10 mouse cellular contexts compared by ENCODE assay signal in the genomic region with DNA sequence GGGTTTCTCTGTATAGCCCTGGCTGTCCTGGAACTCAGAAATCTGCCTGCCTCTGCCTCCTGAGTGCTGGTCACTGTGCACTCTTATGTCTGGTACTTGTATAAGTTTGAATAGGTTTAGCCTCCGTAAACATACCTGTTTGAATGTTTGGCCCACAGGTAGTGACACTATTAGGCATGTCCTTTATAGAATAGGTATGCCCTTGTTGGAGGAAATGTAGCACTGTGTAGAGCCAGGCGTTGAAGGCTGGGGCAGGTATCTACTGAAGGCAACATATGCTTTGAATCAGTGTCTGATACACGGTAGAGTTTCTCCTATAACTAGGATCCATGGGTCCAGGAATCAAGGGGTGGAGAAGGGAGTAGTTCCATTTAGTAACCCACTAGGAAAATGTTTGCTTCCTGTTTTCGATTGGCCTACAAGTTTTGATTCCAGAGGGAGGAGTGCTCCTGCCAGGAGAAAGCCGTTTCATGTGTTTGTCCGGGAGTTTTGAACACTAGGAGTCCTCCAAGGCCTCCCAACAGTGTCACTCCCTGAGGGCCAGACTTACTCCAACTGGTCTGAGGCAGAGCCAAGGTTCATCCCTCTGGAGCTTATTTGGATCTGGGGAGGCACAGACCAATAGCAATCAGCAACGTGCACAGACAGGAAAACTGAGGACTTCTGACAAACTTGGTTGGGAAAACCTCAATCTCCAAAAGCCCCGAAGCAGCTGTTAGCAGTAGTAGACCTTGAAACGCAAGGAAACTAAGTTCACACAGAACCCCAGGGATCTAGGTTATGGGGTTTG. TPM values are rescaled to one million over a fixed set of nuclear protein-coding genes. Genes with fewer than 3 reads are reported as not detected.
A peak's percentile ranks its signal among the peaks of the same experiment; 100 is the strongest.
DNase-seq lines count a peak whose midpoint lies in the region; ATAC-seq and TF ChIP-seq lines count a peak whose summit lies in the region.
"Had no signal": no experiment of that assay in that cellular context is flagged by ENCODE, and none has a peak within 500 bp of the region (broad histone marks: within the 10 kb centered on the region; RNA-seq: fewer than 3 reads in every experiment).

No protein-coding gene starts in this region.

- H3K4me2 ChIP-seq in heart, embryonic 11.5 days = no peak overlapping the region
- H3K4me2 ChIP-seq in neural tube, embryonic 14.5 days (ENCODE audit: low read depth, low read length) = no peak overlapping the region
- no peak overlapping the region for H3K4me2 ChIP-seq in midbrain, postnatal 0 days (ENCODE audit: low read depth, low read length, poor library complexity, severe bottlenecking)
- H3K4me2 ChIP-seq: stomach, embryonic 15.5 days had no signal

- H3K4me1 ChIP-seq in heart, embryonic 11.5 days (ENCODE audit: control insufficient read depth, insufficient read depth, low read length) = no peaks in the 10 kb centered on the region
- no peaks in the 10 kb centered on the region for H3K4me1 ChIP-seq in neural tube, embryonic 14.5 days (ENCODE audit: control insufficient read depth, insufficient read depth, low read length)
- H3K4me1 ChIP-seq in midbrain, postnatal 0 days (ENCODE audit: insufficient read depth, low read length) = no peaks in the 10 kb centered on the region

- no peak overlapping the region for H3K4me3 ChIP-seq in heart, embryonic 11.5 days (ENCODE audit: low read depth, low read length)
- H3K4me3 ChIP-seq in neural tube, embryonic 14.5 days (ENCODE audit: low read depth, low read length) = no peak overlapping the region
- H3K4me3 ChIP-seq in midbrain, postnatal 0 days (ENCODE audit: low read depth, low read length) = no peak overlapping the region
- H3K4me3 ChIP-seq: stomach, embryonic 15.5 days had no signal

- WGBS in heart, embryonic 11.5 days (ENCODE audit: insufficient replicate concordance) = 61% methylated on average over 9 of the region's 9 CpGs
- 64% methylated on average over 9 of the region's 9 CpGs for WGBS in neural tube, embryonic 14.5 days
- WGBS in midbrain, postnatal 0 days = 65% methylated on average over 9 of the region's 9 CpGs

- H3K27ac ChIP-seq in heart, embryonic 11.5 days (ENCODE audit: low read depth, low read length) = no peak overlapping the region
- no peak overlapping the region for H3K27ac ChIP-seq in neural tube, embryonic 14.5 days (ENCODE audit: low read depth, low read length)
- H3K27ac ChIP-seq in midbrain, postnatal 0 days (ENCODE audit: low read depth, low read length) = peak overlapping the region; percentile 32; the same call in 1 of the 2 replicates
- H3K27ac ChIP-seq: stomach, embryonic 15.5 days had no signal

- no peak overlapping the region for H3K9ac ChIP-seq in heart, embryonic 11.5 days (ENCODE audit: low read depth, low read length)
- H3K9ac ChIP-seq in neural tube, embryonic 14.5 days (replicated peaks; ENCODE audit: low read depth, low read length) = no peak overlapping the region
- H3K9ac ChIP-seq in midbrain, postnatal 0 days (replicated peaks; ENCODE audit: low read length, poor library complexity, severe bottlenecking) = no peak overlapping the region
- H3K9ac ChIP-seq: stomach, embryonic 15.5 days had no signal

- no peak for TF ChIP-seq CTCF in midbrain, postnatal 0 days (IDR thresholded peaks at IDR 0.05)

- no peaks in the 10 kb centered on the region for H3K27me3 ChIP-seq in heart, embryonic 11.5 days (ENCODE audit: control insufficient read depth, insufficient read depth, low read length)
- H3K27me3 ChIP-seq in neural tube, embryonic 14.5 days (ENCODE audit: control insufficient read depth, insufficient read depth, low read length) = no peaks in the 10 kb centered on the region
- no peaks in the 10 kb centered on the region for H3K27me3 ChIP-seq in midbrain, postnatal 0 days (ENCODE audit: insufficient read depth, low read length)
- H3K27me3 ChIP-seq: stomach, embryonic 15.5 days had no signal

- peaks cover 27% of the 10 kb centered on the region for H3K36me3 ChIP-seq in heart, embryonic 11.5 days (ENCODE audit: control insufficient read depth, insufficient read depth, low read length)
- peaks cover 47% of the 10 kb centered on the region for H3K36me3 ChIP-seq in neural tube, embryonic 14.5 days (ENCODE audit: control insufficient read depth, insufficient read depth, low read length)
- H3K36me3 ChIP-seq in midbrain, postnatal 0 days (ENCODE audit: insufficient read depth, low read length) = peaks cover 34% of the 10 kb centered on the region

- peak; percentile 71 to 78 for DNase-seq in heart, adult 18-20 months
- DNase-seq in neural tube, embryonic 10.5 days (ENCODE audit: extremely low spot score, low spot score) = no peak
- DNase-seq in heart, adult 9 months (ENCODE audit: low spot score in 2 of 2) = peak; percentile 71 to 74
- no peak for DNase-seq in midbrain, postnatal 0 days (ENCODE audit: low spot score)
- DNase-seq in layer of hippocampus, postnatal 14 days (ENCODE audit: low spot score in 2 of 2) = no peak
- DNase-seq in thymus, postnatal 0 days (ENCODE audit: low spot score) = no peak

- no peaks in the 10 kb centered on the region for H3K9me3 ChIP-seq in heart, embryonic 11.5 days (replicated peaks; ENCODE audit: control insufficient read depth, low read length)
- H3K9me3 ChIP-seq in neural tube, embryonic 14.5 days (ENCODE audit: control insufficient read depth, low read length) = no peaks in the 10 kb centered on the region
- no peaks in the 10 kb centered on the region for H3K9me3 ChIP-seq in midbrain, postnatal 0 days (ENCODE audit: low read length)
- H3K9me3 ChIP-seq: stomach, embryonic 15.5 days had no signal

- no peak for ATAC-seq in heart, embryonic 11.5 days (replicated peaks; ENCODE audit: insufficient number of reproducible peaks, low FRiP score, low TSS enrichment)
- 0 out of 2 replicates have a peak, but pooled peaks have one; percentile 35 for ATAC-seq in neural tube, embryonic 14.5 days (ENCODE audit: low read depth)
- no peak for ATAC-seq in midbrain, postnatal 0 days (ENCODE audit: low FRiP score)

RNA-seq across cellular contexts. Expression of gene Kdelr3, which starts 10.0 kb away (rescaled TPM):
- total RNA-seq in heart, adult 18-20 months (2021) = 1 to 10 TPM; 3.3 to 4.3 TPM
- 33.4 and 33.5 TPM in 2 replicates for polyA plus RNA-seq in heart, embryonic 11.5 days (2014; fragmentation: Nextera tagmentation; extraction: Ambion mirVana)
- polyA plus RNA-seq in neural tube, embryonic 14.5 days (2014; fragmentation: Nextera tagmentation; extraction: Ambion mirVana) = 3.9 and 11.6 TPM in 2 replicates
- total RNA-seq in midbrain, postnatal 0 days (2014; rRNA removed) = 6.0 and 7.3 TPM in 2 replicates
- 5.8 and 7.7 TPM in 2 replicates for polyA plus RNA-seq in midbrain, postnatal 0 days (2015; fragmentation: Nextera tagmentation; extraction: Ambion mirVana)
- 1 to 10 TPM; 1.4 to 1.8 TPM for total RNA-seq in layer of hippocampus, postnatal 14 days (2021)
- polyA plus RNA-seq in thymus, postnatal 0 days (2015; fragmentation: Nextera tagmentation; extraction: Ambion mirVana) = 9.5 and 11.6 TPM in 2 replicates

RNA-seq across cellular contexts. Expression of gene Ddx17, which starts 20.4 kb away (rescaled TPM):
- total RNA-seq in heart, adult 18-20 months (2021) = 10 to 100 TPM; 69.9 to 83.9 TPM
- 50.6 and 60.1 TPM in 2 replicates for polyA plus RNA-seq in heart, embryonic 11.5 days (2014; fragmentation: Nextera tagmentation; extraction: Ambion mirVana)
- 92.0 and 105 TPM in 2 replicates for polyA plus RNA-seq in neural tube, embryonic 14.5 days (2014; fragmentation: Nextera tagmentation; extraction: Ambion mirVana)
- 302 and 436 TPM in 2 replicates for total RNA-seq in midbrain, postnatal 0 days (2014; rRNA removed)
- 30.0 and 35.1 TPM in 2 replicates for polyA plus RNA-seq in midbrain, postnatal 0 days (2015; fragmentation: Nextera tagmentation; extraction: Ambion mirVana)
- total RNA-seq in layer of hippocampus, postnatal 14 days (2021) = 100 to 1,000 TPM; 353 to 381 TPM
- 42.1 and 47.2 TPM in 2 replicates for polyA plus RNA-seq in thymus, postnatal 0 days (2015; fragmentation: Nextera tagmentation; extraction: Ambion mirVana)

RNA-seq across cellular contexts. Expression of gene Kcnj4, which starts 21.1 kb away (rescaled TPM):
- 1 to 10 TPM; 1.4 to 1.5 TPM for total RNA-seq in heart, adult 18-20 months (2021)
- 0.20 TPM in 1 of 2 replicates, not detected in the other for polyA plus RNA-seq in heart, embryonic 11.5 days (2014; fragmentation: Nextera tagmentation; extraction: Ambion mirVana)
- not detected in 2 replicates for polyA plus RNA-seq in neural tube, embryonic 14.5 days (2014; fragmentation: Nextera tagmentation; extraction: Ambion mirVana)
- total RNA-seq in midbrain, postnatal 0 days (2014; rRNA removed) = 1.7 and 2.2 TPM in 2 replicates
- polyA plus RNA-seq in midbrain, postnatal 0 days (2015; fragmentation: Nextera tagmentation; extraction: Ambion mirVana) = 0.11 and 0.15 TPM in 2 replicates
- 10 to 100 TPM; 69.2 to 72.7 TPM for total RNA-seq in layer of hippocampus, postnatal 14 days (2021)
- polyA plus RNA-seq in thymus, postnatal 0 days (2015; fragmentation: Nextera tagmentation; extraction: Ambion mirVana) = not detected in 2 replicates
- polyA plus RNA-seq: liver, embryonic 16.5 days; stomach, embryonic 15.5 days had no signal

Comparison
In these comparisons a context has a peak if more than half of its experiments do, and no peak if none do; other contexts are left out.
1. DNase-seq: peak in heart, adult 18-20 months (2 of 2) and heart, adult 9 months (2 of 2); none in neural tube, embryonic 10.5 days (single experiment), midbrain, postnatal 0 days (single experiment), layer of hippocampus, postnatal 14 days (0 of 2) and thymus, postnatal 0 days (single experiment).